In the genomic region with DNA sequence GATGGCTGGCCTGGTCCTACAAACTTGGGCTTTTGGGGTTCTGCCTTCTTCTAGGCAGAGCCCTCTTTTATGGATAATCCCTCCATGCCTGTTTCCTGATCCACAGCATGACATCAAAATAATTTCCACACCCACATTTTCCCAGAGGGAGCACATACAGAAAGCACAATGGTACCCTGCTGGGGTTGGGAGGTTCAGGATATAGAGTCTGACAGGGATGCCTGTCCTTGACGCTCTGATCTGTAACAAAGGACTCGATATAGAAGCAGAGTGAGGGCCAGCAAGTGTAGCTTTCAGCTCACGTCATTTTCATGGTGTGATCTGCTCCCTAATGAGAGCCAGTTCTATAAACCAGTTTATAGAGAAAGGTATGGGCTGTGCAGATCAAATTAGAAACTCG, we compare ENCODE assay signal across 19 mouse cellular contexts.
DNase-seq lines count a peak whose midpoint lies in the region; ATAC-seq and TF ChIP-seq lines count a peak whose summit lies in the region.
"Had no signal": no experiment of that assay in that cellular context is flagged by ENCODE, and none has a peak within 500 bp of the region (broad histone marks: within the 10 kb centered on the region; RNA-seq: fewer than 3 reads in every experiment).

No protein-coding gene starts in this region.

- WGBS in intestine, embryonic 14.5 days: 64% methylated on average over 4 of the region's 4 CpGs
- 63% methylated on average over 4 of the region's 4 CpGs for WGBS in intestine, postnatal 0 days
- 26% methylated on average over 4 of the region's 4 CpGs for WGBS in embryonic facial prominence, embryonic 11.5 days
- WGBS in midbrain, embryonic 15.5 days: 12% methylated on average over 4 of the region's 4 CpGs

- H3K4me2 ChIP-seq in intestine, embryonic 14.5 days (ENCODE audit: low read length): no peak overlapping the region
- no peak overlapping the region for H3K4me2 ChIP-seq in intestine, postnatal 0 days (replicated peaks; ENCODE audit: low read depth)
- no peak overlapping the region for H3K4me2 ChIP-seq in embryonic facial prominence, embryonic 11.5 days (ENCODE audit: low read depth, low read length)
- no peak overlapping the region for H3K4me2 ChIP-seq in midbrain, embryonic 15.5 days
- H3K4me2 ChIP-seq: heart, embryonic 13.5 days; liver, embryonic 11.5 days; neural tube, embryonic 15.5 days had no signal

- no peaks in the 10 kb centered on the region for H3K36me3 ChIP-seq in intestine, embryonic 14.5 days (ENCODE audit: control insufficient read depth, insufficient read depth, low read length)
- no peaks in the 10 kb centered on the region for H3K36me3 ChIP-seq in intestine, postnatal 0 days (ENCODE audit: control insufficient read depth, insufficient read depth)
- no peaks in the 10 kb centered on the region for H3K36me3 ChIP-seq in embryonic facial prominence, embryonic 11.5 days (replicated peaks; ENCODE audit: control insufficient read depth, insufficient read depth, low read depth, low read length)
- H3K36me3 ChIP-seq in midbrain, embryonic 15.5 days (replicated peaks): no peaks in the 10 kb centered on the region
- H3K36me3 ChIP-seq: G1E; heart, embryonic 13.5 days; neural tube, embryonic 15.5 days had no signal

- no peak overlapping the region for H3K4me3 ChIP-seq in intestine, embryonic 14.5 days (ENCODE audit: low read depth, low read length)
- no peak overlapping the region for H3K4me3 ChIP-seq in intestine, postnatal 0 days (ENCODE audit: low read depth, low read length)
- no peak overlapping the region for H3K4me3 ChIP-seq in embryonic facial prominence, embryonic 11.5 days (ENCODE audit: low read depth, low read length)
- no peak overlapping the region for H3K4me3 ChIP-seq in midbrain, embryonic 15.5 days
- H3K4me3 ChIP-seq: heart, embryonic 13.5 days; neural tube, embryonic 15.5 days had no signal

- no peak overlapping the region for H3K9ac ChIP-seq in intestine, embryonic 14.5 days (ENCODE audit: low read length)
- no peak overlapping the region for H3K9ac ChIP-seq in intestine, postnatal 0 days (ENCODE audit: low read depth, low read length)
- no peak overlapping the region for H3K9ac ChIP-seq in embryonic facial prominence, embryonic 11.5 days (replicated peaks; ENCODE audit: low read length)
- H3K9ac ChIP-seq in midbrain, embryonic 15.5 days: no peak overlapping the region
- H3K9ac ChIP-seq: heart, embryonic 13.5 days; neural tube, embryonic 15.5 days had no signal

- H3K27me3 ChIP-seq in intestine, embryonic 14.5 days (replicated peaks; ENCODE audit: control insufficient read depth, insufficient read depth, low read length): no peaks in the 10 kb centered on the region
- no peaks in the 10 kb centered on the region for H3K27me3 ChIP-seq in intestine, postnatal 0 days (replicated peaks; ENCODE audit: control insufficient read depth, insufficient read depth, low read length)
- no peaks in the 10 kb centered on the region for H3K27me3 ChIP-seq in embryonic facial prominence, embryonic 11.5 days (ENCODE audit: control insufficient read depth, insufficient read depth, low read length)
- no peaks in the 10 kb centered on the region for H3K27me3 ChIP-seq in midbrain, embryonic 15.5 days (replicated peaks)
- H3K27me3 ChIP-seq: heart, embryonic 13.5 days; neural tube, embryonic 15.5 days had no signal

- H3K27ac ChIP-seq in intestine, embryonic 14.5 days (ENCODE audit: low read depth): no peak overlapping the region
- no peak overlapping the region for H3K27ac ChIP-seq in intestine, postnatal 0 days (ENCODE audit: low read depth, low read length)
- H3K27ac ChIP-seq in embryonic facial prominence, embryonic 11.5 days (replicated peaks; ENCODE audit: low read depth, low read length): no peak overlapping the region
- no peak overlapping the region for H3K27ac ChIP-seq in midbrain, embryonic 15.5 days
- H3K27ac ChIP-seq: heart, embryonic 13.5 days; neural tube, embryonic 15.5 days had no signal

- DNase-seq in intestine, embryonic 14.5 days (ENCODE audit: low spot score): peak; percentile 23
- peak; percentile 79 for DNase-seq in R1 (ENCODE audit: low read depth, low spot score)
- no peak for DNase-seq in embryonic facial prominence, embryonic 11.5 days (ENCODE audit: low spot score)
- DNase-seq in urinary bladder, postnatal 36 days (ENCODE audit: low spot score in 2 of 2): no peak
- DNase-seq in heart, adult 11 months: no peak
- DNase-seq: cerebellum, adult 11-12 months; cerebellum, postnatal 36 days; heart, postnatal 36 days; kidney, adult 9 months; kidney, postnatal 36 days; lung, adult 2 months; lung, postnatal 4 days; thymus, adult 18-20 months had no signal

- peaks cover 2% of the 10 kb centered on the region; the same call in 1 of the 2 replicates for H3K4me1 ChIP-seq in intestine, embryonic 14.5 days (replicated peaks; ENCODE audit: control insufficient read depth, insufficient read depth, low read length)
- no peaks in the 10 kb centered on the region for H3K4me1 ChIP-seq in intestine, postnatal 0 days (replicated peaks; ENCODE audit: control insufficient read depth, insufficient read depth, low read length)
- H3K4me1 ChIP-seq in embryonic facial prominence, embryonic 11.5 days (ENCODE audit: control insufficient read depth, insufficient read depth, low read length): no peaks in the 10 kb centered on the region
- peaks cover 3% of the 10 kb centered on the region; the same call in 1 of the 2 replicates for H3K4me1 ChIP-seq in midbrain, embryonic 15.5 days

- no peaks in the 10 kb centered on the region for H3K9me3 ChIP-seq in intestine, embryonic 14.5 days (ENCODE audit: control insufficient read depth, low read length)
- no peaks in the 10 kb centered on the region for H3K9me3 ChIP-seq in intestine, postnatal 0 days (ENCODE audit: control insufficient read depth)
- H3K9me3 ChIP-seq in embryonic facial prominence, embryonic 11.5 days (replicated peaks; ENCODE audit: control insufficient read depth, low read length): no peaks in the 10 kb centered on the region
- no peaks in the 10 kb centered on the region for H3K9me3 ChIP-seq in midbrain, embryonic 15.5 days
- H3K9me3 ChIP-seq: heart, embryonic 13.5 days; neural tube, embryonic 15.5 days had no signal

- no peak for TF ChIP-seq CTCF in intestine, postnatal 0 days (IDR thresholded peaks at IDR 0.05; ENCODE audit: low read depth)

- ATAC-seq in intestine, embryonic 14.5 days (replicated peaks; ENCODE audit: low FRiP score, low TSS enrichment, low read depth): no peak
- ATAC-seq in intestine, postnatal 0 days: no peak
- 0 out of 2 replicates have a peak, but pooled peaks have one; percentile 5 for ATAC-seq in embryonic facial prominence, embryonic 11.5 days (replicated peaks; ENCODE audit: insufficient number of reproducible peaks, low FRiP score, low TSS enrichment, low read depth)
- ATAC-seq in midbrain, embryonic 15.5 days (replicated peaks): peak; percentile 38; the same call in 1 of the 2 replicates

Comparison
In these comparisons a context has a peak if more than half of its experiments do, and no peak if none do; other contexts are left out.
1. ATAC-seq: peak in embryonic facial prominence, embryonic 11.5 days (single experiment) and midbrain, embryonic 15.5 days (single experiment); none in intestine, embryonic 14.5 days (single experiment) and intestine, postnatal 0 days (single experiment).
2. DNase-seq: peak in intestine, embryonic 14.5 days (single experiment) and R1 (single experiment); none in embryonic facial prominence, embryonic 11.5 days (single experiment), urinary bladder, postnatal 36 days (0 of 2) and heart, adult 11 months (single experiment).